Mouse (Mus musculus) intestine, embryonic 15.5 days (tissue): ENCODE results near the gene Nvl. TPM values are rescaled to one million over a fixed set of nuclear protein-coding genes. Genes with fewer than 3 reads are reported as not detected.

Experiments
- ATAC-seq: fragments of 200-750 bp; cut with Nextera tagmentation; 2 replicates; pipeline ENCODE4 v1.8.0; 2017; ENCODE audit warnings: moderate TSS enrichment, moderate library complexity
- H3K27ac ChIP-seq: fragments of 300-500 bp; sonication (generic); 2 replicates; pipeline ENCODE4 v1.5.1; 2015; ENCODE audit warnings: mild to moderate bottlenecking, inconsistent platforms
- H3K27me3 ChIP-seq: fragments of 300-500 bp; sonication (generic); replicated peaks from 2 replicates; pipeline ENCODE4 v1.6.1; 2015; ENCODE audit warnings: inconsistent platforms
- H3K36me3 ChIP-seq: fragments of 300-500 bp; sonication (generic); 2 replicates; pipeline ENCODE4 v1.6.1; 2015; ENCODE audit warnings: inconsistent platforms
- H3K4me1 ChIP-seq: fragments of 300-500 bp; sonication (generic); replicated peaks from 2 replicates; pipeline ENCODE4 v1.6.1; 2015; ENCODE audit warnings: inconsistent platforms
- H3K4me2 ChIP-seq: fragments of 300-500 bp; sonication (generic); replicated peaks from 2 replicates; pipeline ENCODE4 v1.6.1; 2015; ENCODE audit warnings: mild to moderate bottlenecking, inconsistent platforms
- H3K4me3 ChIP-seq: fragments of 300-500 bp; sonication (generic); replicated peaks from 2 replicates; pipeline ENCODE4 v1.5.1; 2015; ENCODE audit warnings: inconsistent platforms
- H3K9ac ChIP-seq: fragments of 300-500 bp; sonication (generic); 2 replicates; pipeline ENCODE4 v1.6.1; 2015; ENCODE audit warnings: inconsistent platforms
- H3K9me3 ChIP-seq: fragments of 300-500 bp; sonication (generic); 2 replicates; pipeline ENCODE4 v1.6.1; 2016; ENCODE audit warnings: inconsistent platforms
- WGBS: fragments of 180-500 bp; shearing (Covaris S2); methylation state at CpG from one replicate; pipeline ENCODE4 v1.1.7; 2015; 5-methylcytosine and 5-hydroxymethylcytosine counted together
- polyA plus RNA-seq: library from polyadenylated mRNA; unstranded; fragments of >200 nt; fragmentation: Nextera tagmentation; extraction: Ambion mirVana; gene quantifications from 2 replicates; pipeline ENCODE4 v1.2.1, GENCODE M21; 2015

Nvl gene
- polyA plus RNA-seq, 1 experiment from 2014 or later, result 23.4 TPM

- peak overlapping the region; percentile 59 for H3K9ac ChIP-seq
- peaks cover 6% of the 10 kb centered on the region; the same call in 1 of the 2 replicates for H3K4me1 ChIP-seq
- ATAC-seq, result peak; percentile 42
- H3K4me2 ChIP-seq, result peak overlapping the region; percentile 52
- H3K36me3 ChIP-seq, result no peaks in the 10 kb centered on the region
- WGBS, result under 1% methylated on average over 12 of the region's 12 CpGs
- peak overlapping the region; percentile 81 for H3K27ac ChIP-seq
- H3K4me3 ChIP-seq, result peak overlapping the region; percentile 63
- H3K27me3 ChIP-seq, result no peaks in the 10 kb centered on the region
- no peaks in the 10 kb centered on the region for H3K9me3 ChIP-seq
Observed at GRCm38 (mm10) chr1:181143609-181143949, 425 bp downstream of the Nvl start.

GRCm38 (mm10) chr1:181138730-181139129, 5.3 kb downstream of the Nvl start:
- peaks cover 13% of the 10 kb centered on the region; the same call in 1 of the 2 replicates for H3K36me3 ChIP-seq
- WGBS, result 89% methylated on average over 7 of the region's 7 CpGs

GRCm38 (mm10) chr1:181131915-181132314, 12.1 kb downstream of the Nvl start:
- WGBS, result 88% methylated on average over 6 of the region's 6 CpGs
- no peak for ATAC-seq
- Histone ChIP-seq H3K27me3 (no peaks in the 10 kb centered on the region), H3K9ac (no peak overlapping the region), H3K9me3 (no peaks in the 10 kb centered on the region), H3K4me2 (no peak overlapping the region), H3K4me3 (no peak overlapping the region), H3K27ac (no peak overlapping the region), H3K4me1 (no peaks in the 10 kb centered on the region), H3K36me3 (peaks cover 23% of the 10 kb centered on the region)

More at GRCm38 (mm10) chr1:181138730-181139129, 5.3 kb downstream of the Nvl start:
- no peak for ATAC-seq
- no peak overlapping the region for H3K4me2 ChIP-seq
- H3K9ac ChIP-seq, result no peak overlapping the region
- peaks cover 3% of the 10 kb centered on the region; the same call in 1 of the 2 replicates for H3K4me1 ChIP-seq
- no peak overlapping the region for H3K27ac ChIP-seq
- H3K4me3 ChIP-seq, result no peak overlapping the region
- no peaks in the 10 kb centered on the region for H3K9me3 ChIP-seq
- H3K27me3 ChIP-seq, result no peaks in the 10 kb centered on the region

GRCm38 (mm10) chr1:181126766-181127165, 17.2 kb downstream of the Nvl start:
- H3K36me3 ChIP-seq, result peaks cover 34% of the 10 kb centered on the region
- no peak overlapping the region for H3K4me3 ChIP-seq
- H3K27me3 ChIP-seq, result no peaks in the 10 kb centered on the region
- H3K9me3 ChIP-seq, result no peaks in the 10 kb centered on the region
- ATAC-seq, result no peak
- no peaks in the 10 kb centered on the region for H3K4me1 ChIP-seq
- 91% methylated on average over 9 of the region's 9 CpGs for WGBS
- H3K4me2 ChIP-seq, result no peak overlapping the region
- H3K9ac ChIP-seq, result no peak overlapping the region
- H3K27ac ChIP-seq, result no peak overlapping the region

GRCm38 (mm10) chr1:181125916-181126315, 18.1 kb downstream of the Nvl start:
- Histone ChIP-seq H3K27ac (no peak overlapping the region), H3K4me2 (no peak overlapping the region), H3K9ac (no peak overlapping the region), H3K27me3 (no peaks in the 10 kb centered on the region), H3K4me3 (no peak overlapping the region), H3K4me1 (no peaks in the 10 kb centered on the region), H3K36me3 (peaks cover 36% of the 10 kb centered on the region), H3K9me3 (no peaks in the 10 kb centered on the region)
- WGBS, result 98% methylated on average over 3 of the region's 3 CpGs
- ATAC-seq, result no peak

GRCm38 (mm10) chr1:181124145-181124544, 19.9 kb downstream of the Nvl start:
- Histone ChIP-seq H3K27me3 (no peaks in the 10 kb centered on the region), H3K27ac (no peak overlapping the region), H3K9ac (no peak overlapping the region), H3K4me3 (no peak overlapping the region), H3K9me3 (no peaks in the 10 kb centered on the region), H3K36me3 (peaks cover 32% of the 10 kb centered on the region), H3K4me1 (no peaks in the 10 kb centered on the region), H3K4me2 (no peak overlapping the region)
- 90% methylated on average over 2 of the region's 2 CpGs for WGBS
- ATAC-seq, result no peak

GRCm38 (mm10) chr1:181117112-181117511, 26.9 kb downstream of the Nvl start:
- no peak overlapping the region for H3K9ac ChIP-seq
- no peaks in the 10 kb centered on the region for H3K9me3 ChIP-seq
- H3K36me3 ChIP-seq, result peaks cover 14% of the 10 kb centered on the region
- ATAC-seq, result no peak
- 91% methylated on average over 4 of the region's 4 CpGs for WGBS
- H3K4me1 ChIP-seq, result no peaks in the 10 kb centered on the region
- H3K27me3 ChIP-seq, result no peaks in the 10 kb centered on the region
- no peak overlapping the region for H3K4me2 ChIP-seq
- H3K27ac ChIP-seq, result no peak overlapping the region
- no peak overlapping the region for H3K4me3 ChIP-seq

- ATAC-seq, result no peak
- no peaks in the 10 kb centered on the region for H3K4me1 ChIP-seq
- H3K36me3 ChIP-seq, result peaks cover 14% of the 10 kb centered on the region
- no peak overlapping the region for H3K4me3 ChIP-seq
- H3K4me2 ChIP-seq, result no peak overlapping the region
- H3K27ac ChIP-seq, result no peak overlapping the region
- no peaks in the 10 kb centered on the region for H3K27me3 ChIP-seq
- no peak overlapping the region for H3K9ac ChIP-seq
- H3K9me3 ChIP-seq, result no peaks in the 10 kb centered on the region
- WGBS, result 80% methylated on average over 12 of the region's 12 CpGs
Observed at GRCm38 (mm10) chr1:181090048-181090447, 54.0 kb downstream of the Nvl start.

GRCm38 (mm10) chr1:181084021-181084420, 60.0 kb downstream of the Nvl start:
- no peaks in the 10 kb centered on the region for H3K9me3 ChIP-seq
- H3K4me3 ChIP-seq, result no peak overlapping the region
- no peak overlapping the region for H3K4me2 ChIP-seq
- H3K27ac ChIP-seq, result no peak overlapping the region
- no peaks in the 10 kb centered on the region for H3K27me3 ChIP-seq
- no peak overlapping the region for H3K9ac ChIP-seq
- no peaks in the 10 kb centered on the region for H3K36me3 ChIP-seq
- WGBS, result 39% methylated on average over 2 of the region's 2 CpGs
- no peak for ATAC-seq
- H3K4me1 ChIP-seq, result no peaks in the 10 kb centered on the region

GRCm38 (mm10) chr1:181073075-181073474, 70.9 kb downstream of the Nvl start:
- no peak overlapping the region for H3K4me3 ChIP-seq
- no peak overlapping the region for H3K9ac ChIP-seq
- H3K4me1 ChIP-seq, result no peaks in the 10 kb centered on the region
- ATAC-seq, result no peak
- H3K4me2 ChIP-seq, result no peak overlapping the region
- H3K27me3 ChIP-seq, result 0 out of 2 replicates have a peak, but pooled peaks cover 2% of the 10 kb centered on the region
- H3K36me3 ChIP-seq, result no peaks in the 10 kb centered on the region
- WGBS, result 44% methylated on average over 5 of the region's 5 CpGs
- no peaks in the 10 kb centered on the region for H3K9me3 ChIP-seq
- H3K27ac ChIP-seq, result no peak overlapping the region

- Histone ChIP-seq H3K36me3 (no peaks in the 10 kb centered on the region), H3K27ac (no peak overlapping the region), H3K9ac (no peak overlapping the region), H3K27me3 (no peaks in the 10 kb centered on the region), H3K9me3 (no peaks in the 10 kb centered on the region), H3K4me2 (no peak overlapping the region), H3K4me3 (no peak overlapping the region), H3K4me1 (no peaks in the 10 kb centered on the region)
- no peak for ATAC-seq
- 69% methylated on average over 11 of the region's 11 CpGs for WGBS
Observed at GRCm38 (mm10) chr1:181069671-181070070, 74.3 kb downstream of the Nvl start.

- H3K9me3 ChIP-seq, result no peaks in the 10 kb centered on the region
- no peaks in the 10 kb centered on the region for H3K27me3 ChIP-seq
- 76% methylated on average over 1 of the region's 1 CpGs for WGBS
- no peak for ATAC-seq
- no peak overlapping the region for H3K9ac ChIP-seq
- no peaks in the 10 kb centered on the region for H3K4me1 ChIP-seq
- no peak overlapping the region for H3K27ac ChIP-seq
- H3K4me3 ChIP-seq, result no peak overlapping the region
- no peaks in the 10 kb centered on the region for H3K36me3 ChIP-seq
- H3K4me2 ChIP-seq, result no peak overlapping the region
Observed at GRCm38 (mm10) chr1:181068344-181068743, 75.7 kb downstream of the Nvl start.

- Histone ChIP-seq H3K9ac (no peak overlapping the region), H3K27ac (no peak overlapping the region), H3K27me3 (no peaks in the 10 kb centered on the region), H3K4me1 (no peaks in the 10 kb centered on the region), H3K9me3 (no peaks in the 10 kb centered on the region), H3K4me2 (no peak overlapping the region), H3K36me3 (no peaks in the 10 kb centered on the region), H3K4me3 (no peak overlapping the region)
- ATAC-seq, result no peak
- 74% methylated on average over 6 of the region's 6 CpGs for WGBS
Observed at GRCm38 (mm10) chr1:181064648-181065047, 79.4 kb downstream of the Nvl start.
